Mouse (Mus musculus) forebrain, embryonic 15.5 days (tissue): Measurements from ENCODE around the gene Cib2. TPM values are rescaled to one million over a fixed set of nuclear protein-coding genes. Genes with fewer than 3 reads are reported as not detected.

Experiments
- ATAC-seq: fragments of 200-750 bp; cut with Nextera tagmentation; replicated peaks from 2 replicates; pipeline ENCODE4 v1.8.0; 2017; ENCODE audit warnings: mild to moderate bottlenecking, moderate TSS enrichment, moderate library complexity
- H3K27ac ChIP-seq: fragments of 300-500 bp; sonication (generic); replicated peaks from 2 replicates; pipeline ENCODE4 v1.5.1; 2015; ENCODE audit warnings: mild to moderate bottlenecking, inconsistent platforms
- H3K27me3 ChIP-seq: fragments of 300-500 bp; sonication (generic); 2 replicates; pipeline ENCODE4 v1.6.1; 2015; ENCODE audit warnings: inconsistent platforms
- H3K36me3 ChIP-seq: fragments of 300-500 bp; sonication (generic); 2 replicates; pipeline ENCODE4 v1.6.1; 2015; ENCODE audit warnings: mild to moderate bottlenecking, inconsistent platforms
- H3K4me1 ChIP-seq: fragments of 300-500 bp; sonication (generic); 2 replicates; pipeline ENCODE4 v1.6.1; 2015; ENCODE audit warnings: inconsistent platforms
- H3K4me2 ChIP-seq: fragments of 300-500 bp; sonication (generic); replicated peaks from 2 replicates; pipeline ENCODE4 v1.6.1; 2015; ENCODE audit warnings: mild to moderate bottlenecking, inconsistent platforms
- H3K4me3 ChIP-seq: fragments of 300-500 bp; sonication (generic); 2 replicates; pipeline ENCODE4 v1.5.1; 2015; ENCODE audit warnings: mild to moderate bottlenecking, inconsistent platforms
- H3K9ac ChIP-seq: fragments of 300-500 bp; sonication (generic); replicated peaks from 2 replicates; pipeline ENCODE4 v1.6.1; 2015; ENCODE audit warnings: mild to moderate bottlenecking, inconsistent platforms
- H3K9me3 ChIP-seq: fragments of 300-500 bp; sonication (generic); 2 replicates; pipeline ENCODE4 v1.6.1; 2016; ENCODE audit warnings: inconsistent platforms
- WGBS: fragments of 180-500 bp; shearing (Covaris S2); methylation state at CpG from one replicate; pipeline ENCODE4 v1.1.7; 2015; ENCODE audit warnings: mixed read lengths; 5-methylcytosine and 5-hydroxymethylcytosine counted together
- polyA plus RNA-seq: library from polyadenylated mRNA; unstranded; fragments of >200 nt; fragmentation: Nextera tagmentation; extraction: Ambion mirVana; gene quantifications from 2 replicates; pipeline ENCODE4 v1.2.1, GENCODE M21; 2015

Gene Cib2
- polyA plus RNA-seq, 1 experiment from 2014 or later: 41.4 TPM

GRCm38 (mm10) chr9:54583712-54584111, 23.7 kb upstream of the Cib2 start:
- H3K36me3 ChIP-seq: no peaks in the 10 kb centered on the region
- peaks cover 23% of the 10 kb centered on the region for H3K4me1 ChIP-seq
- H3K27ac ChIP-seq: no peak overlapping the region
- no peak overlapping the region for H3K4me2 ChIP-seq
- no peak overlapping the region for H3K9ac ChIP-seq
- no peaks in the 10 kb centered on the region for H3K27me3 ChIP-seq
- H3K9me3 ChIP-seq: no peaks in the 10 kb centered on the region
- no peak for ATAC-seq
- 55% methylated on average over 1 of the region's 1 CpGs for WGBS
- no peak overlapping the region for H3K4me3 ChIP-seq

- no peaks in the 10 kb centered on the region for H3K36me3 ChIP-seq
- ATAC-seq: no peak
- H3K4me3 ChIP-seq: no peak overlapping the region
- H3K9ac ChIP-seq: no peak overlapping the region
- H3K27me3 ChIP-seq: no peaks in the 10 kb centered on the region
- H3K9me3 ChIP-seq: no peaks in the 10 kb centered on the region
- no peak overlapping the region for H3K27ac ChIP-seq
- H3K4me2 ChIP-seq: no peak overlapping the region
- WGBS: 81% methylated on average over 9 of the region's 9 CpGs
- no peaks in the 10 kb centered on the region for H3K4me1 ChIP-seq
Observed at GRCm38 (mm10) chr9:54571130-54571839, 11.3 kb upstream of the Cib2 start.

GRCm38 (mm10) chr9:54568732-54569131, 8.7 kb upstream of the Cib2 start:
- no peak overlapping the region for H3K4me2 ChIP-seq
- no peak overlapping the region for H3K9ac ChIP-seq
- no peaks in the 10 kb centered on the region for H3K4me1 ChIP-seq
- no peaks in the 10 kb centered on the region for H3K9me3 ChIP-seq
- no peak overlapping the region for H3K27ac ChIP-seq
- ATAC-seq: no peak; the same call in 1 of the 2 replicates
- H3K36me3 ChIP-seq: no peaks in the 10 kb centered on the region
- 31% methylated on average over 2 of the region's 2 CpGs for WGBS
- no peaks in the 10 kb centered on the region for H3K27me3 ChIP-seq
- H3K4me3 ChIP-seq: no peak overlapping the region

- no peak for ATAC-seq
- 65% methylated on average over 4 of the region's 4 CpGs for WGBS
- no peaks in the 10 kb centered on the region for H3K27me3 ChIP-seq
- no peak overlapping the region for H3K4me3 ChIP-seq
- H3K27ac ChIP-seq: no peak overlapping the region
- no peak overlapping the region for H3K4me2 ChIP-seq
- no peaks in the 10 kb centered on the region for H3K36me3 ChIP-seq
- H3K4me1 ChIP-seq: no peaks in the 10 kb centered on the region
- no peaks in the 10 kb centered on the region for H3K9me3 ChIP-seq
- H3K9ac ChIP-seq: no peak overlapping the region
Observed at GRCm38 (mm10) chr9:54566958-54567357, 6.9 kb upstream of the Cib2 start.

- no peak; the same call in 1 of the 2 replicates for ATAC-seq
- Histone ChIP-seq H3K4me3 (no peak overlapping the region), H3K27ac (no peak overlapping the region), H3K27me3 (no peaks in the 10 kb centered on the region), H3K36me3 (no peaks in the 10 kb centered on the region), H3K4me1 (peaks cover 7% of the 10 kb centered on the region; the same call in 1 of the 2 replicates), H3K9me3 (no peaks in the 10 kb centered on the region), H3K9ac (no peak overlapping the region), H3K4me2 (no peak overlapping the region)
- WGBS: 90% methylated on average over 8 of the region's 8 CpGs
Observed at GRCm38 (mm10) chr9:54560831-54561601, 998 bp upstream of the Cib2 start.

- Histone ChIP-seq H3K4me1 (peaks cover 7% of the 10 kb centered on the region; the same call in 1 of the 2 replicates), H3K36me3 (no peaks in the 10 kb centered on the region), H3K27ac (no peak overlapping the region), H3K4me3 (no peak overlapping the region), H3K27me3 (no peaks in the 10 kb centered on the region), H3K9me3 (no peaks in the 10 kb centered on the region), H3K4me2 (no peak overlapping the region), H3K9ac (no peak overlapping the region)
- WGBS: 79% methylated on average over 8 of the region's 8 CpGs
- no peak for ATAC-seq
Observed at GRCm38 (mm10) chr9:54558731-54559130, 1.3 kb downstream of the Cib2 start.

- Histone ChIP-seq H3K9me3 (no peaks in the 10 kb centered on the region), H3K4me2 (no peak overlapping the region), H3K36me3 (no peaks in the 10 kb centered on the region), H3K9ac (no peak overlapping the region), H3K4me1 (peaks cover 5% of the 10 kb centered on the region; the same call in 1 of the 2 replicates), H3K4me3 (no peak overlapping the region), H3K27ac (no peak overlapping the region), H3K27me3 (no peaks in the 10 kb centered on the region)
- no peak for ATAC-seq
- WGBS: 73% methylated on average over 2 of the region's 2 CpGs
Observed at GRCm38 (mm10) chr9:54555044-54555443, 5.0 kb downstream of the Cib2 start.

GRCm38 (mm10) chr9:54552409-54552808, 7.6 kb downstream of the Cib2 start:
- H3K4me3 ChIP-seq: no peak overlapping the region
- WGBS: 30% methylated on average over 5 of the region's 5 CpGs
- ATAC-seq: no peak
- H3K27ac ChIP-seq: no peak overlapping the region
- H3K4me1 ChIP-seq: no peaks in the 10 kb centered on the region
- H3K27me3 ChIP-seq: no peaks in the 10 kb centered on the region
- H3K9me3 ChIP-seq: no peaks in the 10 kb centered on the region
- H3K9ac ChIP-seq: no peak overlapping the region
- no peak overlapping the region for H3K4me2 ChIP-seq
- H3K36me3 ChIP-seq: no peaks in the 10 kb centered on the region

GRCm38 (mm10) chr9:54549433-54549832, 10.6 kb downstream of the Cib2 start:
- H3K36me3 ChIP-seq: no peaks in the 10 kb centered on the region
- H3K27ac ChIP-seq: no peak overlapping the region
- no peaks in the 10 kb centered on the region for H3K9me3 ChIP-seq
- no peaks in the 10 kb centered on the region for H3K4me1 ChIP-seq
- H3K4me2 ChIP-seq: no peak overlapping the region
- no peak overlapping the region for H3K4me3 ChIP-seq
- H3K9ac ChIP-seq: no peak overlapping the region
- H3K27me3 ChIP-seq: no peaks in the 10 kb centered on the region
- no peak for ATAC-seq
- WGBS: 90% methylated on average over 6 of the region's 6 CpGs

GRCm38 (mm10) chr9:54547536-54547935, 12.5 kb downstream of the Cib2 start:
- Histone ChIP-seq H3K4me1 (no peaks in the 10 kb centered on the region), H3K4me2 (no peak overlapping the region), H3K36me3 (no peaks in the 10 kb centered on the region), H3K27me3 (no peaks in the 10 kb centered on the region), H3K9me3 (no peaks in the 10 kb centered on the region), H3K4me3 (no peak overlapping the region), H3K9ac (no peak overlapping the region), H3K27ac (no peak overlapping the region)
- ATAC-seq: no peak
- 15% methylated on average over 5 of the region's 5 CpGs for WGBS

- H3K9ac ChIP-seq: no peak overlapping the region
- no peaks in the 10 kb centered on the region for H3K36me3 ChIP-seq
- H3K4me3 ChIP-seq: no peak overlapping the region
- no peaks in the 10 kb centered on the region for H3K27me3 ChIP-seq
- H3K9me3 ChIP-seq: no peaks in the 10 kb centered on the region
- no peak overlapping the region for H3K27ac ChIP-seq
- no peak overlapping the region for H3K4me2 ChIP-seq
- no peaks in the 10 kb centered on the region for H3K4me1 ChIP-seq
- whole genome bisulfite sequencing: 84% methylated on average over 4 of the region's 4 CpGs
- ATAC-seq: no peak
Observed at GRCm38 (mm10) chr9:54544954-54545315, 15.1 kb downstream of the Cib2 start.

- Histone ChIP-seq H3K27me3 (no peaks in the 10 kb centered on the region), H3K4me3 (no peak overlapping the region), H3K4me1 (no peaks in the 10 kb centered on the region), H3K36me3 (no peaks in the 10 kb centered on the region), H3K9ac (no peak overlapping the region), H3K27ac (no peak overlapping the region), H3K4me2 (no peak overlapping the region), H3K9me3 (no peaks in the 10 kb centered on the region)
- WGBS: 87% methylated on average over 9 of the region's 9 CpGs
- no peak for ATAC-seq
Observed at GRCm38 (mm10) chr9:54544212-54544953, 15.6 kb downstream of the Cib2 start.
